In the genomic region with DNA sequence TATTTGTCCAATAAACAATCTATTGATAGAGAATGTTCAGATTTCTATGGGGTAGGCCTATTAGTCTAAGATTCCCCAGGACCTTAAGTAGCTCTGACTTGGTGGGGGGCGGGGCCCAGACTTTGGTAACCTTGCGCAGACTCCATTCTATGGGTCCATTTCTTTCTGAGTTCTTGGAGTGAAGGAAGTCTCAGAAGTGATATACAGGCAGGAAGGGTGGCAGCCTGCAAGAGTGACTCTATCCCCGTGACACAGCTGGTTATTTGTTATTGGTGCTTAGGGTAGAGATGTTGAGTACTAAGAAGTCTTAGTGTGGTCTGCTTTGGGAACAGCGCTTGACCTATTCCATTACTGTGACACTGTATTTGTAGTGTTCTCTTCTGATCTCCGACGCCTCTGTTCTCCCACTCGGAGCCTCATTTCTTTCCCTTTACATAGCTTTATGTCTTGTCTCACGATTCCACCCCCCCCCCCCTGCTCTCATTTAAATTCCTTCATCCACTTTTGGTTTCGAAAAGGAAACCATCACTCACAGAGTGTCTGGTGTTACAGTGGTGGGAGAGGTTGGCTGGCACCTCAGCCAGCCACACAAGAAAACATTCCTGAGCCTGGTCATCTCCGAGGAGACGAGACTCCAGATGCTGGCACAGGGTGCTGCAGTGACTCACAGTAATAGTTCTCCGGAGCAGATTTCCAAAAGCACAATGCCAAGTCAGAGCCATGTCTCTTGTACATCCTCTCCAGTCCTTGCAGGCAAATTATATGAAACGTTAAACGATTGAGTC, we compare ENCODE assay signal across 11 mouse cellular contexts.
DNase-seq lines count a peak whose midpoint lies in the region; ATAC-seq lines count a peak whose summit lies in the region.
"Had no signal": no experiment of that assay in that cellular context is flagged by ENCODE, and none has a peak within 500 bp of the region (broad histone marks: within the 10 kb centered on the region; RNA-seq: fewer than 3 reads in every experiment).

No protein-coding gene starts in this region.

- H3K4me2 ChIP-seq in kidney, embryonic 16.5 days (replicated peaks; ENCODE audit: low read depth, low read length), result no peak overlapping the region
- H3K4me2 ChIP-seq: forebrain, embryonic 13.5 days had no signal

- H3K27me3 ChIP-seq in kidney, embryonic 16.5 days (ENCODE audit: insufficient read depth, low read length), result no peaks in the 10 kb centered on the region
- H3K27me3 ChIP-seq: forebrain, embryonic 13.5 days had no signal

- H3K9ac ChIP-seq in kidney, embryonic 16.5 days (replicated peaks; ENCODE audit: low read length), result no peak overlapping the region
- H3K9ac ChIP-seq: forebrain, embryonic 13.5 days had no signal

- no peaks in the 10 kb centered on the region for H3K9me3 ChIP-seq in kidney, embryonic 16.5 days (ENCODE audit: low read length)

- no peak overlapping the region for H3K27ac ChIP-seq in kidney, embryonic 16.5 days (ENCODE audit: low read length)
- H3K27ac ChIP-seq: forebrain, embryonic 13.5 days; macrophage had no signal

- no peaks in the 10 kb centered on the region for H3K4me1 ChIP-seq in kidney, embryonic 16.5 days (ENCODE audit: insufficient read depth, low read length)

- no peak for ATAC-seq in kidney, embryonic 16.5 days (ENCODE audit: low FRiP score, low TSS enrichment)
- ATAC-seq in activated CD4-positive, CD25-positive, alpha-beta regulatory T cell, adult 4 months, result peak; percentile 84
- ATAC-seq: forebrain, embryonic 13.5 days had no signal

- H3K36me3 ChIP-seq in kidney, embryonic 16.5 days (ENCODE audit: insufficient read depth, low read length), result no peaks in the 10 kb centered on the region

- H3K4me3 ChIP-seq in kidney, embryonic 16.5 days (ENCODE audit: low read length), result no peak overlapping the region
- H3K4me3 ChIP-seq: forebrain, embryonic 13.5 days had no signal

- 84% methylated on average over 14 of the region's 14 CpGs for WGBS in kidney, embryonic 16.5 days

- DNase-seq in kidney, adult 9 months, result peak; percentile 42
- DNase-seq in CD4-positive helper T cell, adult 2 months (ENCODE audit: low read depth, low spot score), result peak; percentile 69
- peak; percentile 26 for DNase-seq in lung, postnatal 14 days
- DNase-seq in spleen, postnatal 4 days (ENCODE audit: low spot score in 2 of 2), result no peak
- no peak for DNase-seq in ovary, postnatal 36 days (ENCODE audit: low spot score)
- no peak for DNase-seq in thymus, postnatal 10 days (ENCODE audit: low spot score in 2 of 2)
- DNase-seq: heart, postnatal 4 days had no signal

Comparison
In these comparisons a context has a peak if more than half of its experiments do, and no peak if none do; other contexts are left out.
1. DNase-seq: peak in kidney, adult 9 months (single experiment), CD4-positive helper T cell, adult 2 months (single experiment) and lung, postnatal 14 days (single experiment); none in spleen, postnatal 4 days (0 of 2), ovary, postnatal 36 days (single experiment) and thymus, postnatal 10 days (0 of 2).